Mouse (Mus musculus) G1E (cell line): ENCODE data around the gene Rasl11b.

ENCODE experiments used
- CTCF ChIP-seq: IDR thresholded peaks from 2 replicates; pipeline ENCODE4 v1.5.1; 2012; ENCODE audit warnings: low read depth, low read length, inconsistent platforms, mixed read lengths
- GATA1 ChIP-seq: IDR thresholded peaks from 2 replicates; pipeline ENCODE4 v1.6.1; 2012; ENCODE audit warnings: borderline replicate concordance, low read length, inconsistent platforms, mixed read lengths

GRCm38 (mm10) chr5:74205509-74205908 lies 10.4 kb downstream of the Rasl11b start:
- TF ChIP-seq CTCF (no peak), GATA1 (no peak)
